Mouse (Mus musculus) heart, embryonic 16.5 days (tissue): ENCODE measurements at regions not wholly inside any gene's neighbourhood (a gene's known extent, or its start where the extent isn't known, plus 50 kb on each side); places are given as distances from the start of the nearest gene placed in this dataset.

Experiments used
- ATAC-seq: fragments of 200-750 bp; cut with Nextera tagmentation; replicated peaks from 2 replicates; pipeline ENCODE4 v1.8.0; 2017; ENCODE audit warnings: moderate number of reproducible peaks; ENCODE audit not compliant: insufficient read depth, low FRiP score; ENCODE audit errors: extremely low read depth
- H3K27ac ChIP-seq: fragments of 300-500 bp; sonication (generic); 2 replicates; pipeline ENCODE4 v1.5.1; 2014; ENCODE audit warnings: mild to moderate bottlenecking, low read length, control low read depth, moderate library complexity
- H3K27me3 ChIP-seq: fragments of 300-500 bp; sonication (generic); 2 replicates; pipeline ENCODE4 v1.6.1; 2014; ENCODE audit warnings: low read length, mixed read lengths; ENCODE audit not compliant: control insufficient read depth, insufficient read depth
- H3K36me3 ChIP-seq: fragments of 300-500 bp; sonication (generic); 2 replicates; pipeline ENCODE4 v1.6.1; 2014; ENCODE audit not compliant: control insufficient read depth, insufficient read depth
- H3K4me1 ChIP-seq: fragments of 300-500 bp; sonication (generic); 2 replicates; pipeline ENCODE4 v1.6.1; 2014; ENCODE audit warnings: low read length, mixed read lengths; ENCODE audit not compliant: control insufficient read depth, insufficient read depth
- H3K4me2 ChIP-seq: fragments of 300-500 bp; sonication (generic); 2 replicates; pipeline ENCODE4 v1.6.1; 2014; ENCODE audit warnings: low read depth, mild to moderate bottlenecking, control low read depth, low read length
- H3K4me3 ChIP-seq: fragments of 300-500 bp; sonication (generic); 2 replicates; pipeline ENCODE4 v1.5.1; 2014; ENCODE audit warnings: mild to moderate bottlenecking, control low read depth, low read length
- H3K9ac ChIP-seq: fragments of 300-500 bp; sonication (generic); 2 replicates; pipeline ENCODE4 v1.6.1; 2014; ENCODE audit warnings: low read length, control low read depth
- H3K9me3 ChIP-seq: fragments of 300-500 bp; sonication (generic); replicated peaks from 2 replicates; pipeline ENCODE4 v1.6.1; 2016; ENCODE audit warnings: low read length; ENCODE audit not compliant: control insufficient read depth
- WGBS: fragments of 180-500 bp; shearing (Covaris S2); extraction: QIAGEN DNeasy Blood & Tissue Kit; methylation state at CpG from one replicate; pipeline ENCODE4 v1.1.7; 2014; 5-methylcytosine and 5-hydroxymethylcytosine counted together

- H3K9me3 ChIP-seq, result 0 out of 2 replicates have a peak, but pooled peaks cover 2% of the 10 kb centered on the region
- no peak overlapping the region for H3K4me2 ChIP-seq
- no peaks in the 10 kb centered on the region for H3K4me1 ChIP-seq
- H3K27me3 ChIP-seq, result no peaks in the 10 kb centered on the region
- ATAC-seq, result no peak
- WGBS, result 76% methylated on average over 5 of the region's 5 CpGs
- H3K36me3 ChIP-seq, result no peaks in the 10 kb centered on the region
- no peak overlapping the region for H3K4me3 ChIP-seq
- H3K27ac ChIP-seq, result no peak overlapping the region
- H3K9ac ChIP-seq, result no peak overlapping the region
These were observed 85.2 kb upstream of the Oxgr1 start for GRCm38 (mm10) chr14:120127481-120127880.

GRCm38 (mm10) chr14:120134346-120135008 lies 92.2 kb upstream of the Oxgr1 start:
- no peak for ATAC-seq
- Histone ChIP-seq H3K9me3 (no peaks in the 10 kb centered on the region), H3K27me3 (no peaks in the 10 kb centered on the region), H3K27ac (no peak overlapping the region), H3K9ac (no peak overlapping the region), H3K36me3 (no peaks in the 10 kb centered on the region), H3K4me2 (no peak overlapping the region), H3K4me3 (no peak overlapping the region), H3K4me1 (peaks cover 2% of the 10 kb centered on the region; the same call in 1 of the 2 replicates)
- WGBS, result 68% methylated on average over 6 of the region's 6 CpGs

- no peak overlapping the region for H3K4me2 ChIP-seq
- H3K27me3 ChIP-seq, result no peaks in the 10 kb centered on the region
- no peak overlapping the region for H3K9ac ChIP-seq
- no peaks in the 10 kb centered on the region for H3K36me3 ChIP-seq
- no peaks in the 10 kb centered on the region for H3K9me3 ChIP-seq
- ATAC-seq, result no peak
- H3K4me3 ChIP-seq, result no peak overlapping the region
- H3K4me1 ChIP-seq, result peaks cover 6% of the 10 kb centered on the region; the same call in 1 of the 2 replicates
- no peak overlapping the region for H3K27ac ChIP-seq
- 40% methylated on average over 5 of the region's 5 CpGs for WGBS
These were observed 93.0 kb upstream of the Oxgr1 start for GRCm38 (mm10) chr14:120135198-120135597.

- Histone ChIP-seq H3K4me2 (no peak overlapping the region), H3K9me3 (no peaks in the 10 kb centered on the region), H3K4me1 (peaks cover 14% of the 10 kb centered on the region), H3K9ac (no peak overlapping the region), H3K36me3 (no peaks in the 10 kb centered on the region), H3K4me3 (no peak overlapping the region), H3K27ac (no peak overlapping the region), H3K27me3 (no peaks in the 10 kb centered on the region)
- WGBS, result 69% methylated on average over 8 of the region's 8 CpGs
- no peak for ATAC-seq
These were observed 94.5 kb upstream of the Oxgr1 start for GRCm38 (mm10) chr14:120136736-120137135.

- peak overlapping the region; percentile 31 for H3K4me3 ChIP-seq
- peak overlapping the region; percentile 52 for H3K4me2 ChIP-seq
- peak overlapping the region; percentile 63 for H3K27ac ChIP-seq
- peak overlapping the region; percentile 31 for H3K9ac ChIP-seq
- H3K9me3 ChIP-seq, result no peaks in the 10 kb centered on the region
- H3K36me3 ChIP-seq, result no peaks in the 10 kb centered on the region
- ATAC-seq, result peak; percentile 83
- H3K4me1 ChIP-seq, result peaks cover 14% of the 10 kb centered on the region
- whole genome bisulfite sequencing, result 1% methylated on average over 21 of the region's 21 CpGs
- no peaks in the 10 kb centered on the region for H3K27me3 ChIP-seq
These were observed 95.5 kb upstream of the Oxgr1 start for GRCm38 (mm10) chr14:120137680-120138136.

- Histone ChIP-seq H3K4me1 (peaks cover 14% of the 10 kb centered on the region), H3K36me3 (no peaks in the 10 kb centered on the region), H3K9ac (no peak overlapping the region), H3K27me3 (no peaks in the 10 kb centered on the region), H3K9me3 (no peaks in the 10 kb centered on the region), H3K4me2 (no peak overlapping the region), H3K27ac (no peak overlapping the region), H3K4me3 (no peak overlapping the region)
- no peak for ATAC-seq
- 67% methylated on average over 5 of the region's 5 CpGs for WGBS
These were observed 96.3 kb upstream of the Oxgr1 start for GRCm38 (mm10) chr14:120138546-120138945.

- H3K27ac ChIP-seq, result no peak overlapping the region
These were observed 97.0 kb upstream of the Oxgr1 start for GRCm38 (mm10) chr14:120139256-120139655.

GRCm38 (mm10) chr14:120139671-120140071 lies 97.4 kb upstream of the Oxgr1 start:
- H3K4me3 ChIP-seq, result no peak overlapping the region
- no peaks in the 10 kb centered on the region for H3K27me3 ChIP-seq
- no peak overlapping the region for H3K9ac ChIP-seq
- H3K9me3 ChIP-seq, result no peaks in the 10 kb centered on the region
- H3K4me2 ChIP-seq, result no peak overlapping the region
- peaks cover 16% of the 10 kb centered on the region for H3K4me1 ChIP-seq
- no peak overlapping the region for H3K27ac ChIP-seq
- ATAC-seq, result no peak
- no peaks in the 10 kb centered on the region for H3K36me3 ChIP-seq
- WGBS, result 68% methylated on average over 16 of the region's 16 CpGs

More at GRCm38 (mm10) chr14:120139256-120139655, 97.0 kb upstream of the Oxgr1 start:
- Histone ChIP-seq H3K9ac (no peak overlapping the region), H3K9me3 (no peaks in the 10 kb centered on the region), H3K4me3 (no peak overlapping the region), H3K4me2 (no peak overlapping the region), H3K4me1 (peaks cover 14% of the 10 kb centered on the region), H3K27me3 (no peaks in the 10 kb centered on the region), H3K36me3 (no peaks in the 10 kb centered on the region)
- ATAC-seq, result no peak
- 91% methylated on average over 14 of the region's 14 CpGs for WGBS

GRCm38 (mm10) chr14:120140211-120140610 lies 98.0 kb upstream of the Oxgr1 start:
- Histone ChIP-seq H3K4me3 (no peak overlapping the region), H3K27me3 (no peaks in the 10 kb centered on the region), H3K36me3 (no peaks in the 10 kb centered on the region), H3K9ac (no peak overlapping the region), H3K4me1 (peaks cover 16% of the 10 kb centered on the region), H3K9me3 (no peaks in the 10 kb centered on the region), H3K27ac (no peak overlapping the region), H3K4me2 (no peak overlapping the region)
- 90% methylated on average over 8 of the region's 8 CpGs for WGBS
- ATAC-seq, result no peak
